Mouse (Mus musculus) frontal cortex, postnatal 36 days (tissue): ENCODE results near the gene Iqce.

Experiments used
- DNase-seq, 2 experiments: peaks; one replicate each; pipeline ENCODE4 v3.0.0; 2022; ENCODE audit warnings: low spot score in 2 of 2

Gene Iqce

GRCm38 (mm10) chr5:140615321-140616109 is 86.7 kb downstream of the Iqce start:
- no peak for DNase-seq

GRCm38 (mm10) chr5:140614837-140615236 is 87.3 kb downstream of the Iqce start:
- DNase-seq, result no peak

GRCm38 (mm10) chr5:140614141-140614540 is 88.0 kb downstream of the Iqce start:
- no peak for DNase-seq

GRCm38 (mm10) chr5:140612191-140612590 is 90.0 kb downstream of the Iqce start:
- DNase-seq, result no peak
